Mouse (Mus musculus) embryonic fibroblast, embryonic 13.5 days (primary cell): ENCODE measurements around the gene 2010315B03Rik.

Source experiments
- CTCF ChIP-seq: IDR thresholded peaks from 2 replicates; pipeline ENCODE4 v1.5.1; 2011; ENCODE audit warnings: mild to moderate bottlenecking, control low read depth, low read length, moderate library complexity, borderline replicate concordance; ENCODE audit not compliant: insufficient read depth
- POLR2A ChIP-seq: IDR thresholded peaks from 2 replicates; pipeline ENCODE4 v1.6.1; 2011; ENCODE audit warnings: low read depth, mild to moderate bottlenecking, control low read depth, low read length, moderate library complexity

GRCm38 (mm10) chr9:124311502-124311901 lies 994 bp downstream of the 2010315B03Rik start:
- TF ChIP-seq CTCF (no peak), POLR2A (no peak)
